Mouse (Mus musculus) cerebellum, adult 2 months (tissue): Measurements from ENCODE around the gene Sfn. TPM values are rescaled to one million over a fixed set of nuclear protein-coding genes. Genes with fewer than 3 reads are reported as not detected.
A peak's percentile ranks its signal among the peaks of the same experiment; 100 is the strongest.

ENCODE experiments used
- DNase-seq, 2 experiments: peaks; one replicate each; pipeline ENCODE4 v3.0.0; 2021
- H3K27ac ChIP-seq: fragments of 200-500 bp; 2 replicates; pipeline ENCODE4 v1.5.1; 2012; ENCODE audit warnings: low read length, control low read depth, inconsistent platforms; ENCODE audit not compliant: insufficient read depth
- H3K27me3 ChIP-seq: fragments of 200-500 bp; 2 replicates; pipeline ENCODE4 v1.6.1; 2012; ENCODE audit warnings: inconsistent platforms, mild to moderate bottlenecking, low read length, moderate library complexity; ENCODE audit not compliant: control insufficient read depth, insufficient read depth
- H3K4me1 ChIP-seq: fragments of 200-500 bp; 2 replicates; pipeline ENCODE4 v1.6.1; 2011; ENCODE audit warnings: low read length; ENCODE audit not compliant: control insufficient read depth, insufficient read depth
- H3K4me3 ChIP-seq: fragments of 200-500 bp; replicated peaks from 2 replicates; pipeline ENCODE3; 2011; ENCODE audit warnings: mild to moderate bottlenecking, low read depth, low read length, control low read depth; ENCODE audit not compliant: insufficient read depth
- CTCF ChIP-seq: fragments of 200-500 bp; IDR thresholded peaks from 2 replicates; pipeline ENCODE4 v1.5.1; 2011; ENCODE audit warnings: low read depth, mild to moderate bottlenecking, control low read depth, low read length, moderate library complexity, borderline replicate concordance; ENCODE audit not compliant: insufficient read depth
- POLR2A ChIP-seq: fragments of 200-500 bp; IDR thresholded peaks from 2 replicates; pipeline ENCODE4 v1.6.1; 2011; ENCODE audit warnings: low read length, control low read depth, borderline replicate concordance; ENCODE audit not compliant: insufficient read depth
- WGBS: fragments of 180-500 bp; shearing (Covaris S2); methylation state at CpG from one replicate; pipeline ENCODE4 v1.1.7; 2018; 5-methylcytosine and 5-hydroxymethylcytosine counted together
- polyA plus RNA-seq: library from polyadenylated mRNA; depleted of rRNA; stranded (reverse); fragments of >200 nt; gene quantifications from 2 replicates; pipeline ENCODE4 v1.2.3, GENCODE M21; 2012

The Sfn gene
- polyA plus RNA-seq, 1 experiment = 4.8 TPM

DNA sequence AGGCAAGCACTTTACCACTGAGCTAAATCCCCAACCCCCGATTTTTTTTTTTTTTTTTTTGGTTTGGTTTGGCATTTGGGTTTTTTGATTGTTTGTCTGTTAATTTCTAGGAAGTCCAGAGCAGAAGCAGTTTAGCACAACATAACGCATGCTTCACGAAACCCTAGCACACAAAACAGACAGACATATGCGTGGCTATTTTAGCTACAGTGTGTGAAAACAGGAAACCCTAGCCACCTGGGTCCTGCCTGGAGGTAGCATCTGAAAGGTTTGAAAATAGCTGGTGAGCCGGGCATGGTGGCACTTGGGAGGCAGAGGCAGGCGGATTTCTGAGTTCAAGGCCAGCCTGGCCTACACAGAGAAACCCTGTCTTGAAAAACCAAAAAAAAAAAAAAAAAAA, 5.9 kb downstream of the Sfn start:
- TF ChIP-seq POLR2A (no peak), CTCF (no peak)
- no peak for DNase-seq
- H3K4me1 ChIP-seq = peaks cover 5% of the 10 kb centered on the region; the same call in 1 of the 2 replicates
- 89% methylated on average over 6 of the region's 6 CpGs for WGBS
- no peak overlapping the region for H3K27ac ChIP-seq
- H3K27me3 ChIP-seq = no peaks in the 10 kb centered on the region
- H3K4me3 ChIP-seq = no peak overlapping the region

GRCm38 (mm10) chr4:133595538-133595937, 6.4 kb downstream of the Sfn start:
- WGBS = 78% methylated on average over 7 of the region's 7 CpGs
- Histone ChIP-seq H3K4me1 (peaks cover 5% of the 10 kb centered on the region; the same call in 1 of the 2 replicates), H3K27ac (no peak overlapping the region), H3K4me3 (no peak overlapping the region), H3K27me3 (no peaks in the 10 kb centered on the region)
- DNase-seq = no peak
- TF ChIP-seq POLR2A (no peak), CTCF (no peak)

GRCm38 (mm10) chr4:133592570-133592969, 9.4 kb downstream of the Sfn start:
- Histone ChIP-seq H3K27me3 (no peaks in the 10 kb centered on the region), H3K4me3 (no peak overlapping the region), H3K27ac (no peak overlapping the region), H3K4me1 (no peaks in the 10 kb centered on the region)
- TF ChIP-seq POLR2A (no peak), CTCF (peak; percentile 98)
- DNase-seq = peak; percentile 54 to 73
- 25% methylated on average over 7 of the region's 7 CpGs for WGBS

DNA sequence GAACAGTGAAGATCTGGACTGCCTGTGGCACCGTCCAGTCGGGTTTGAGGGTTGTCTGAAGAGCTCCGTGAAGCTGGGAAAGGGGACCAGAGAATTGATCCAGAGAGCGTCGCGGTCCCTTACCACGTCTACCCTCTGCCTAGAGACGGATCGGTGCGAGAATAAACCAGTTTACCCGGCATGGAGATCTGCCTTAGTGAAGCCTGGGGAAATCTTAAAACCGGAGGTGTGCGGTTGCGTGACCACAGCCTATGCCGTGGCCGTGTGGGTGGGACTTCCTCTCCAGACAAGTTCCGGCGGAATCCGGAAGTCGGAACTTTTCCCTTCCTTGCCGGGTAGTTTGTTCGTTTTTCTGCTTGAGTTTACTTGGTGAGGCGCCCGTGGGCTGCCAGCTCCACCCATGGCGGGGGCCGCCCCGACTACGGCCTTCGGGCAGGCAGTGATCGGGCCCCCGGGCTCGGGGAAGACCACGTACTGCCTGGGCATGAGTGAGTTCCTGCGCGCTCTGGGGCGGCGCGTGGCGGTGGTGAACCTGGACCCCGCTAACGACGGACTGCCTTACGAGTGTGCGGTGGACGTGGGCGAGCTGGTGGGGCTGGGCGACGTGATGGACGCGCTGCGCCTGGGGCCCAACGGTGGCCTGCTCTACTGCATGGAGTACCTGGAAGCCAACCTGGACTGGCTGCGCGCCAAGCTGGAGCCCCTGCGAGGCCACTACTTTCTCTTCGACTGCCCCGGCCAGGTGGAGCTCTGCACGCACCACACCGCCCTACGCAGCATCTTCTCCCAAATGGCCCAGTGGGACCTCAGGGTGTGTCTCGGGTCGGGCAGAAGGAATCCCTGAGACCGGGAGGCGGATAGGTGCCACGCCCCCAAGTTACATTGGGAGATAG, 17.7 kb downstream of the Sfn start, which contains the start of gene Gpn2:
Gene Gpn2, plus strand, starts transcription at position 304 of the 893 bp plus-strand sequence.
- TF ChIP-seq POLR2A = peak; percentile 81; the same call in 1 of the 2 replicates
- no peak for TF ChIP-seq CTCF

GRCm38 (mm10) chr4:133583690-133584058, 18.3 kb downstream of the Sfn start:
- no peak for TF ChIP-seq CTCF
- TF ChIP-seq POLR2A = no peak
- 61% methylated on average over 6 of the region's 6 CpGs for WGBS
- no peaks in the 10 kb centered on the region for H3K4me1 ChIP-seq
- H3K4me3 ChIP-seq = peak overlapping the region; percentile 90
- peak overlapping the region; percentile 43 for H3K27ac ChIP-seq
- no peaks in the 10 kb centered on the region for H3K27me3 ChIP-seq
- no peak for DNase-seq

More for the DNA sequence above, 17.7 kb downstream of the Sfn start, which contains the start of gene Gpn2:
- peak; percentile 79 to 80 for DNase-seq
- Histone ChIP-seq H3K27me3 (no peaks in the 10 kb centered on the region), H3K4me3 (peak within 1 kb of the TSS; percentile 90), H3K27ac (peak within 1 kb of the TSS; percentile 43), H3K4me1 (no peaks in the 10 kb centered on the region)
- WGBS = 1% methylated on average over 65 of the region's 65 CpGs

DNA sequence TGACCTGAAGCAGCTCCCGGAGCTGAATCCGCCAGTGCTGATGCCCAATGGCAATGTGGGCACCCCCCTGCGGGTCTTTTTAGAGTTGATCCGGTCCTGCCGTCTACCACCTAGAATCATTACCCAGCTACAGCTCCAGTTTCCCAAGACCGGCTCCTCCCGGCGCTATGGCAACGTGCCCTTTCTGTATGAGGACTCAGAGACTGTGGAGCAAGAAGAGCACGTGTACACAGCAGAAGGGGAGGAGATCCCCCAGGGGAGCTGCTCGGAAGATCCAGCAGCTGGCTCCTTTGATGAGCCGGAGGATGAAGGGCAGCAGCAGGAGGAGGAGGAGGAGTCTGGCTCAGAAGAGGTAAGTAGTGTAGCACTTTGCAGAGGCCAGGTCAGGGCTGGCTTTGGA, 24.0 kb downstream of the Sfn start:
- 32% methylated on average over 12 of the region's 12 CpGs for WGBS
- H3K27me3 ChIP-seq = no peaks in the 10 kb centered on the region
- no peak for TF ChIP-seq POLR2A
- DNase-seq = no peak
- H3K4me3 ChIP-seq = no peak overlapping the region
- H3K27ac ChIP-seq = no peak overlapping the region
- H3K4me1 ChIP-seq = no peaks in the 10 kb centered on the region

GRCm38 (mm10) chr4:133574843-133575202, 27.1 kb downstream of the Sfn start:
- Histone ChIP-seq H3K4me3 (peak overlapping the region; percentile 76), H3K27me3 (no peaks in the 10 kb centered on the region), H3K27ac (no peak overlapping the region), H3K4me1 (no peaks in the 10 kb centered on the region)
- under 1% methylated on average over 41 of the region's 41 CpGs for WGBS
- no peak for DNase-seq
- TF ChIP-seq POLR2A = no peak

DNA sequence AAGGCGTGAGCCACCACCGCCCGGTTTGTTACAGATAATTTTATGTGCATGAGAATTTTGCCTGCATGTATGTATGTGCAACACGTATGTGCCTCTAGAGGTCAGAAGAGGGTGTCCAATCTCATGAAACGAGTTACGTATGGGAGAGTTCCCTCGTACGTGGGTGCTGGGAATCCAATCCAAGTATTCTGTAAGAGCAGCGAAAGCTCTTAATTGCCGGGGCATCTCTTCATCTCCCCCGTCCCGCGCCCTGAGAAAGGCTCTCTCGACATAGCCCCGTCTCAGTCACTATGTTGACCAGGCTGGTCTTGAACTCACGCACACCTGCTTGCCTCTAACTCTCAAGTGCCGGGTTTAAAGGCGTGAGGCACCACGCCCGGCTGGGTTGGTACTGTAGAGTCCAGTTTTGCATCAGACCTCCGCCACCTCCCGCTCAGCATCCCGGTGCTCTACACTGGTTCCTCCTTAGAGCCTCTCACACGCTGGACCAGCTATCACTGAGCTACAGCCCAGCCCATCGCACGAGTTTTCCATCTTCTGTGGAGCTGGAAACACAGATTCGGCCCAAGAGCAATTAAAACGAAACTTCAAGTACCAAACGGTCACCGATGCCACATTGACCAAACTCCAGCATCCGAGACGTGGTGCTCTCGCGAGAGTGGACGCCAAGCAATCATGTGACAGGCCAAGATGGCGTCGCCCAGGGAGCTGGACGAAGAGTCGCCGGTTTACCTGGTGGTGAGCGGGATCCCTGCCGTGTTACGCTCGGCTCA, 27.7 kb downstream of the Sfn start, which contains the start of gene Gpatch3:
Gene Gpatch3, plus strand, starts transcription at position 676 of the 773 bp plus-strand sequence.
- WGBS = 3% methylated on average over 44 of the region's 44 CpGs
- no peaks in the 10 kb centered on the region for H3K4me1 ChIP-seq
- H3K4me3 ChIP-seq = peak within 1 kb of the TSS; percentile 76
- peak; percentile 92 for DNase-seq
- no peak for TF ChIP-seq CTCF
- peak; percentile 91 for TF ChIP-seq POLR2A
- H3K27me3 ChIP-seq = no peaks in the 10 kb centered on the region
- peak within 1 kb of the TSS; percentile 8 for H3K27ac ChIP-seq
